Mouse (Mus musculus) ES-Bruce4 (cell line): ENCODE measurements around the gene Sgsm3.
"Not testable (repeated sequence)": the region's sequence is repeated elsewhere in the genome, so short reads cannot be mapped to it uniquely, and the experiment has no call there.

Source experiments
- CTCF ChIP-seq: IDR thresholded peaks from one replicate; pipeline ENCODE4 v1.8.1; 2011; ENCODE audit warnings: low read depth, low read length
- POLR2A ChIP-seq: IDR thresholded peaks from one replicate; pipeline ENCODE4 v1.8.1; 2011; ENCODE audit warnings: low read length; ENCODE audit not compliant: insufficient read depth

DNA sequence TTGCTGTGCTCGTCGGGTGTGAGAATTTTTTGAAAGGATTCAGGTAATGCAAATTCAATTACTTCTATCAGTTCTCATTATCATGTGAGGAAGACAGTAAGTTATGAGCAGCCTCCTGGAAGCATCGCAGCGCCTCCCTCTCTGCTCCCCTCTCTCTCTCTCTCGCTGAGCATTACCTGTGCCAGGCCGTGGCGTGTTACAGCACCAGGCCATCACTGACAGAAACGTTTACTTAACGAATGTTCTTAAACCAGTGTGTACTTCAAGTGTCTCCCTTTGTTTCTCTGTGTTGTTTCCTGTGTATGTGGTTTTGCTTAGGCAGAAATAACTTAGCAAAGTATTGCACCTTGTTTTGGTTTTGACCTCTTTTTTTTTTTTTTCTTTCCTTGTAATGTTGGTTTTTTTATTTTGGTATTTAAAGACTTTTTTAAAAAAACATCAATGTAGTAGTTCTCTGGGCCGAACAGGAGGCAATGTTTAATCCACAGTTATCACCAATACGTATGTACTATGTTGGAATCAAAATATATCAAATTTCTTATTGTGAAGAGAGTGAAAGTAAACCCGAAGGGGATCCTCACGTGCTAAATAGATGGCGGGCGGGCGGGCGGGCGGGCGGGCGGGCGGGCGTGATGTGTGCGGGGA, 46.8 kb upstream of the Sgsm3 start:
- TF ChIP-seq POLR2A, CTCF: not testable (repeated sequence)
